Mouse (Mus musculus) MEL (cell line): ENCODE measurements at regions not wholly inside any gene's neighbourhood (a gene's known extent, or its start where the extent isn't known, plus 50 kb on each side); places are given as distances from the start of the nearest gene placed in this dataset.

Experiments
- DNase-seq: peaks from one replicate; pipeline ENCODE4 v3.0.0; 2011; ENCODE audit warnings: low read depth, low spot score
- H3K27ac ChIP-seq: 2 replicates; pipeline ENCODE4 v1.5.1; 2012; ENCODE audit warnings: low read depth, mild to moderate bottlenecking, control low read depth, low read length, moderate library complexity; ENCODE audit not compliant: control insufficient read depth
- H3K27me3 ChIP-seq, 2 experiments: fragments of 150-350 bp in 1 of 2; sonication (generic) in 1 of 2; 2 replicates each; pipeline ENCODE4 v1.6.1; 2012; ENCODE audit warnings: low read length in 2 of 2, mild to moderate bottlenecking in 2 of 2, improper control_type of control experiment in 1 of 2, moderate library complexity in 1 of 2; ENCODE audit not compliant: insufficient read depth in 2 of 2, control insufficient read depth in 1 of 2
- H3K36me3 ChIP-seq, 2 experiments: 2 replicates each; pipeline ENCODE4 v1.6.1; 2012 to 2014; ENCODE audit warnings: low read length in 2 of 2, improper control_type of control experiment in 1 of 2, inconsistent platforms in 1 of 2, mild to moderate bottlenecking in 1 of 2; ENCODE audit not compliant: insufficient read depth in 2 of 2, control insufficient read depth in 1 of 2
- H3K4me1 ChIP-seq, 2 experiments: fragments of 150-350 bp in 1 of 2; sonication (generic) in 1 of 2; 2 replicates each; pipeline ENCODE4 v1.6.1; 2012; ENCODE audit warnings: low read length in 2 of 2, improper control_type of control experiment in 1 of 2, mild to moderate bottlenecking in 1 of 2; ENCODE audit not compliant: insufficient read depth in 2 of 2, control insufficient read depth in 1 of 2
- H3K4me3 ChIP-seq, 2 experiments: fragments of 150-350 bp in 1 of 2; sonication (generic) in 1 of 2; 2 replicates each; pipeline ENCODE4 v1.5.1; 2012; ENCODE audit warnings: low read depth in 2 of 2, low read length in 2 of 2, mild to moderate bottlenecking in 2 of 2, moderate library complexity in 2 of 2, control low read depth in 1 of 2, improper control_type of control experiment in 1 of 2; ENCODE audit not compliant: control insufficient read depth in 1 of 2, insufficient read depth in 1 of 2
- H3K79me2 ChIP-seq: 2 replicates; pipeline ENCODE4 v1.6.1; 2012; ENCODE audit warnings: mild to moderate bottlenecking, low read length, moderate library complexity; ENCODE audit not compliant: control insufficient read depth, poor library complexity, insufficient read depth
- H3K9ac ChIP-seq: 2 replicates; pipeline ENCODE4 v1.6.1; 2012; ENCODE audit warnings: low read depth, mild to moderate bottlenecking, control low read depth, low read length, moderate library complexity; ENCODE audit not compliant: control insufficient read depth, poor library complexity, severe bottlenecking
- H3K9me3 ChIP-seq: fragments of 150-350 bp; sonication (generic); replicated peaks from 2 replicates; pipeline ENCODE4 v1.6.1; 2012; ENCODE audit warnings: mild to moderate bottlenecking, low read length, improper control_type of control experiment, moderate library complexity; ENCODE audit not compliant: insufficient read depth
- BHLHE40 ChIP-seq: IDR thresholded peaks from 2 replicates; pipeline ENCODE4 v1.6.1; 2012; ENCODE audit warnings: low read depth, mild to moderate bottlenecking, inconsistent platforms, low read length, improper control_type of control experiment, borderline replicate concordance
- CHD1 ChIP-seq: IDR thresholded peaks from 2 replicates; pipeline ENCODE4 v1.6.1; 2012; ENCODE audit warnings: low read depth, mild to moderate bottlenecking, inconsistent platforms, low read length, improper control_type of control experiment
- CTCF ChIP-seq, 3 experiments: IDR thresholded peaks in 2 of 3; conservative IDR thresholded peaks in 1 of 3; 2 replicates each; pipeline ENCODE4 v1.5.1; 2011 to 2012; ENCODE audit warnings: low read length in 3 of 3, low read depth in 2 of 3, mild to moderate bottlenecking in 2 of 3, improper control_type of control experiment in 1 of 3, inconsistent platforms in 1 of 3, mixed read lengths in 1 of 3, moderate library complexity in 1 of 3; ENCODE audit not compliant: control insufficient read depth in 1 of 3, insufficient read depth in 1 of 3, poor library complexity in 1 of 3, severe bottlenecking in 1 of 3
- ELF1 ChIP-seq: IDR thresholded peaks from 2 replicates; pipeline ENCODE4 v1.6.1; 2014; ENCODE audit warnings: low read depth, mild to moderate bottlenecking, inconsistent platforms, low read length, improper control_type of control experiment, moderate library complexity
- GABPA ChIP-seq: IDR thresholded peaks from 2 replicates; pipeline ENCODE4 v1.6.1; 2012; ENCODE audit warnings: low read depth, mild to moderate bottlenecking, inconsistent platforms, low read length, improper control_type of control experiment, moderate library complexity
- GATA1 ChIP-seq: IDR thresholded peaks from 2 replicates; pipeline ENCODE4 v1.6.1; 2011; ENCODE audit warnings: low read depth, low read length, improper control_type of control experiment
- HCFC1 ChIP-seq: IDR thresholded peaks from 2 replicates; pipeline ENCODE4 v1.6.1; 2012; ENCODE audit warnings: low read depth, mild to moderate bottlenecking, inconsistent platforms, low read length, improper control_type of control experiment, moderate library complexity
- JUND ChIP-seq: IDR thresholded peaks from 2 replicates; pipeline ENCODE4 v1.6.1; 2011; ENCODE audit warnings: low read depth, mild to moderate bottlenecking, improper control_type of control experiment, low read length
- MAFK ChIP-seq: IDR thresholded peaks from 2 replicates; pipeline ENCODE4 v1.6.1; 2011; ENCODE audit warnings: low read depth, mild to moderate bottlenecking, low read length, improper control_type of control experiment, borderline replicate concordance
- MAX ChIP-seq: IDR thresholded peaks from 2 replicates; pipeline ENCODE4 v1.6.1; 2011; ENCODE audit warnings: low read length, improper control_type of control experiment
- MAZ ChIP-seq: IDR thresholded peaks from 2 replicates; pipeline ENCODE4 v1.6.1; 2012; ENCODE audit warnings: low read depth, mild to moderate bottlenecking, inconsistent platforms, low read length, improper control_type of control experiment
- MYB ChIP-seq: IDR thresholded peaks from 2 replicates; pipeline ENCODE4 v1.6.1; 2011; ENCODE audit warnings: mild to moderate bottlenecking, low read depth, low read length, improper control_type of control experiment
- NELFE ChIP-seq: IDR thresholded peaks from 2 replicates; pipeline ENCODE4 v1.6.1; 2011; ENCODE audit warnings: low read depth, low read length, improper control_type of control experiment
- POLR2A ChIP-seq, 2 experiments: IDR thresholded peaks; 2 replicates each; pipeline ENCODE4 v1.6.1; 2011 to 2012; ENCODE audit warnings: low read length in 2 of 2, mild to moderate bottlenecking in 2 of 2, control low read depth in 1 of 2, improper control_type of control experiment in 1 of 2, low read depth in 1 of 2, moderate library complexity in 1 of 2; ENCODE audit not compliant: control insufficient read depth in 1 of 2, insufficient read depth in 1 of 2, poor library complexity in 1 of 2
- RAD21 ChIP-seq: IDR thresholded peaks from 2 replicates; pipeline ENCODE4 v1.6.1; 2011; ENCODE audit warnings: mild to moderate bottlenecking, low read depth, low read length, improper control_type of control experiment
- RCOR1 ChIP-seq: IDR thresholded peaks from 2 replicates; pipeline ENCODE4 v1.6.1; 2012; ENCODE audit warnings: low read depth, mild to moderate bottlenecking, inconsistent platforms, low read length, improper control_type of control experiment
- SMC3 ChIP-seq: IDR thresholded peaks from 2 replicates; pipeline ENCODE4 v1.6.1; 2011; ENCODE audit warnings: low read depth, low read length, improper control_type of control experiment
- UBTF ChIP-seq: IDR thresholded peaks from 2 replicates; pipeline ENCODE4 v1.6.1; 2012; ENCODE audit warnings: low read depth, mild to moderate bottlenecking, inconsistent platforms, low read length, improper control_type of control experiment, moderate library complexity, borderline replicate concordance; ENCODE audit not compliant: insufficient read depth
- ZKSCAN1 ChIP-seq: IDR thresholded peaks from 2 replicates; pipeline ENCODE4 v1.6.1; 2012; ENCODE audit warnings: low read depth, mild to moderate bottlenecking, inconsistent platforms, low read length, improper control_type of control experiment, moderate library complexity
- ZMIZ1 ChIP-seq: IDR thresholded peaks from 2 replicates; pipeline ENCODE4 v1.6.1; 2012; ENCODE audit warnings: low read depth, mild to moderate bottlenecking, inconsistent platforms, low read length, improper control_type of control experiment, moderate library complexity
- ZNF384 ChIP-seq: IDR thresholded peaks from 2 replicates; pipeline ENCODE4 v1.6.1; 2012; ENCODE audit warnings: low read depth, mild to moderate bottlenecking, inconsistent platforms, low read length, improper control_type of control experiment

GRCm38 (mm10) chr13:92915221-92915839 is 70.8 kb downstream of the Mtx3 start:
- H3K27me3 ChIP-seq = no peaks in the 10 kb centered on the region
- H3K36me3 ChIP-seq = no peaks in the 10 kb centered on the region
- H3K27ac ChIP-seq = no peak overlapping the region
- no peak overlapping the region for H3K9ac ChIP-seq
- no peak overlapping the region for H3K4me3 ChIP-seq
- no peak for DNase-seq
- H3K9me3 ChIP-seq = no peaks in the 10 kb centered on the region
- TF ChIP-seq UBTF = no peak
- TF ChIP-seq RCOR1 = no peak
- no peak for TF ChIP-seq POLR2A (IDR thresholded peaks at IDR 0.05; ENCODE audit: control insufficient read depth in 1 of 2, insufficient read depth in 1 of 2, low read depth in 1 of 2, low read length in 2 of 2, poor library complexity in 1 of 2)
- H3K79me2 ChIP-seq = no peaks in the 10 kb centered on the region
- H3K4me1 ChIP-seq = no peaks in the 10 kb centered on the region

- TF ChIP-seq HCFC1 (no peak), RAD21 (no peak), ELF1 (no peak), GABPA (no peak), ZMIZ1 (no peak), GATA1 (no peak), CTCF (IDR thresholded peaks at IDR 0.05 in 2 of 3, conservative IDR thresholded peaks at IDR 0.05 in 1 of 3; ENCODE audit: control insufficient read depth in 1 of 3, insufficient read depth in 1 of 3, low read depth in 2 of 3, low read length in 3 of 3, poor library complexity in 1 of 3, severe bottlenecking in 1 of 3) (no peak), MYB (no peak), MAX (no peak), NELFE (no peak), ZKSCAN1 (no peak), MAZ (no peak)
- no peaks in the 10 kb centered on the region for H3K79me2 ChIP-seq
- no peak overlapping the region for H3K27ac ChIP-seq
Measured at GRCm38 (mm10) chr13:92915948-92916710, 71.6 kb downstream of the Mtx3 start.

GRCm38 (mm10) chr13:92919882-92920281 is 75.3 kb downstream of the Mtx3 start:
- no peak overlapping the region for H3K9ac ChIP-seq
- no peak overlapping the region for H3K4me3 ChIP-seq
- H3K9me3 ChIP-seq = no peaks in the 10 kb centered on the region
- no peaks in the 10 kb centered on the region for H3K4me1 ChIP-seq
- H3K79me2 ChIP-seq = no peaks in the 10 kb centered on the region
- H3K36me3 ChIP-seq = no peaks in the 10 kb centered on the region
- no peaks in the 10 kb centered on the region for H3K27me3 ChIP-seq
- DNase-seq = no peak
- H3K27ac ChIP-seq = no peak overlapping the region
- TF ChIP-seq MAZ (no peak), JUND (no peak), RCOR1 (no peak), ELF1 (no peak), GABPA (no peak), MAFK (no peak), SMC3 (no peak), MYB (no peak), GATA1 (no peak), ZNF384 (no peak), BHLHE40 (no peak), CHD1 (no peak)

More at GRCm38 (mm10) chr13:92915948-92916710, 71.6 kb downstream of the Mtx3 start:
- Histone ChIP-seq H3K4me1 (no peaks in the 10 kb centered on the region), H3K27me3 (no peaks in the 10 kb centered on the region), H3K9me3 (no peaks in the 10 kb centered on the region), H3K4me3 (no peak overlapping the region), H3K9ac (no peak overlapping the region), H3K36me3 (no peaks in the 10 kb centered on the region)
- no peak for DNase-seq
